Mouse (Mus musculus) stomach, embryonic 14.5 days (tissue): ENCODE results near the gene Clic5. TPM values are rescaled to one million over a fixed set of nuclear protein-coding genes. Genes with fewer than 3 reads are reported as not detected.
A peak's percentile ranks its signal among the peaks of the same experiment; 100 is the strongest.

Source experiments
- ATAC-seq: fragments of 200-750 bp; cut with Nextera tagmentation; 2 replicates; pipeline ENCODE4 v1.8.0; 2017; ENCODE audit warnings: low read depth, moderate TSS enrichment; ENCODE audit not compliant: insufficient number of reproducible peaks, insufficient read depth, low FRiP score
- H3K27ac ChIP-seq: fragments of 300-500 bp; sonication (generic); 2 replicates; pipeline ENCODE4 v1.5.1; 2014; ENCODE audit warnings: mild to moderate bottlenecking, low read length, moderate library complexity, mixed read lengths
- H3K27me3 ChIP-seq: fragments of 300-500 bp; sonication (generic); 2 replicates; pipeline ENCODE4 v1.6.1; 2014; ENCODE audit warnings: low read length, control low read depth, mixed read lengths; ENCODE audit not compliant: control insufficient read depth, insufficient read depth
- H3K36me3 ChIP-seq: fragments of 300-500 bp; sonication (generic); 2 replicates; pipeline ENCODE4 v1.6.1; 2014; ENCODE audit warnings: mild to moderate bottlenecking, control low read depth, low read length, moderate library complexity, mixed read lengths; ENCODE audit not compliant: control insufficient read depth, insufficient read depth
- H3K4me1 ChIP-seq: fragments of 300-500 bp; sonication (generic); 2 replicates; pipeline ENCODE4 v1.6.1; 2014; ENCODE audit warnings: low read length, control low read depth, mixed read lengths; ENCODE audit not compliant: control insufficient read depth, insufficient read depth
- H3K4me2 ChIP-seq: fragments of 300-500 bp; sonication (generic); replicated peaks from 2 replicates; pipeline ENCODE4 v1.6.1; 2014; ENCODE audit warnings: low read depth, low read length, control low read depth
- H3K4me3 ChIP-seq: fragments of 300-500 bp; sonication (generic); 2 replicates; pipeline ENCODE4 v1.5.1; 2014; ENCODE audit warnings: low read depth, low read length, control low read depth
- H3K9ac ChIP-seq: fragments of 300-500 bp; sonication (generic); replicated peaks from 2 replicates; pipeline ENCODE4 v1.6.1; 2014; ENCODE audit warnings: low read depth, mild to moderate bottlenecking, control low read depth, low read length, moderate library complexity, mixed read lengths
- H3K9me3 ChIP-seq: fragments of 300-500 bp; sonication (generic); 2 replicates; pipeline ENCODE4 v1.6.1; 2016; ENCODE audit warnings: low read depth, low read length, control low read depth; ENCODE audit not compliant: control insufficient read depth
- WGBS: fragments of 180-500 bp; shearing (Covaris S2); extraction: QIAGEN DNeasy Blood & Tissue Kit; methylation state at CpG from one replicate; pipeline ENCODE4 v1.1.7; 2014; 5-methylcytosine and 5-hydroxymethylcytosine counted together
- polyA plus RNA-seq: library from polyadenylated mRNA; unstranded; fragments of >200 nt; fragmentation: Nextera tagmentation; extraction: Ambion mirVana; gene quantifications from 2 replicates; pipeline ENCODE4 v1.2.1, GENCODE M21; 2014

The Clic5 gene
- polyA plus RNA-seq, 1 experiment from 2014 or later: 0.59 TPM

DNA sequence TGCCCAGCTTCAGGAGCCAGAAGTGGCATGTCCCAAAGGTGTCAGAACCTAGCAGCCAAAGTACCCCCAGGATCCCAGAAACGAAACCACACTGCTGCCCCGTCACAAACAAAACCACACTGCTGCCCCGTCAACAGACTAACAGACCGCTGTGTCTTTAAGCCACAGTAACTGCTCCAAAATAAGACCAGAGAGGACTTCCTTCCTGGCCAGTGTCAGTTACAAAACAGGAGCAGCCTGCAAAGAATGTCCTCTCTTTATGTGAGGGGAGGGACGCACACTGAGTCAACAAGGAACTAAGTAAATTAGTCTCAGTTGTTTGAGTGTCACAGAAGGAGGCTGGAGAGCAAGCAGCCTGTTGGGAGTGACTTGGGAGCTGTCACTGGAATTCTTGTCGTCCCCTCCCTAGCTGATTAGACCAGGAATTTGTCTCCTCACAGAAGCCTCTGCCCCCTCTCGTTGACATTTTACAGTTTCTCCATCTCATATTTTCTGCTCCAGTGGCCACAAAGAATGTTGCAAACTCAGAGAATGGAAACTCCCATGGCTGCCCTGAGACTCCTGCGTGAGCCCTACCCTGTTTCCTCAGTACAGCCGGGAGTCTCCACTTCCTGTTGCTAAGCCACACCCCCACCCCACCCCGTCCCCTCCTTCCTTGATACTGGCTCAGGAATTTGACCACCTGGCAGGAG, 50.8 kb downstream of the Clic5 start:
- Histone ChIP-seq H3K4me1 (peaks cover 9% of the 10 kb centered on the region; the same call in 1 of the 2 replicates), H3K9me3 (0 out of 2 replicates have a peak, but pooled peaks cover 4% of the 10 kb centered on the region), H3K9ac (no peak overlapping the region), H3K36me3 (no peaks in the 10 kb centered on the region), H3K27ac (peak overlapping the region; percentile 86), H3K27me3 (no peaks in the 10 kb centered on the region), H3K4me2 (peak overlapping the region; percentile 32), H3K4me3 (peak overlapping the region; percentile 15; the same call in 1 of the 2 replicates)
- peak; percentile 94 for ATAC-seq
- 22% methylated on average over 10 of the region's 10 CpGs for WGBS

DNA sequence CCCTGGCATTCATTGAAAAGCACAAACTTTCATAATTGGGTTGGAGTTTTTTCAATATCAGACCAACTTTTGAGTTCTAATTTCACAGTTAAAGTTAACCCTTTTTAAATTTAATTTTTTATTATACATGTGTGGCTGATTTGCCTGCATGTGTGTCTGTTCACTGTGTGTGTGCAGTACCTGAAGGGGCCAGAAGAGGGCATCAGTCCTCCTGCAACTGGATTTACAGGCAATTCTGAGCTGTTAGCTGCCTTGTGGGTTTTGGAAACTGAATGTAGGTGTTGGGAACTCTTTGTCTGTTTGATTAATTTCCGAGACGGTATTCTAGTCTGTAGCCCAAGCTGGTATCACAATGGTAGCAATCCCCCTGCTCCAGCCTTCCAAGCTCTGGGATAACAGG, 52.4 kb downstream of the Clic5 start:
- Histone ChIP-seq H3K4me1 (peaks cover 9% of the 10 kb centered on the region; the same call in 1 of the 2 replicates), H3K4me2 (no peak overlapping the region), H3K4me3 (no peak overlapping the region), H3K9me3 (0 out of 2 replicates have a peak, but pooled peaks cover 4% of the 10 kb centered on the region), H3K9ac (no peak overlapping the region), H3K27ac (no peak overlapping the region), H3K36me3 (no peaks in the 10 kb centered on the region), H3K27me3 (no peaks in the 10 kb centered on the region)
- WGBS: 97% methylated on average over 2 of the region's 2 CpGs
- ATAC-seq: no peak

DNA sequence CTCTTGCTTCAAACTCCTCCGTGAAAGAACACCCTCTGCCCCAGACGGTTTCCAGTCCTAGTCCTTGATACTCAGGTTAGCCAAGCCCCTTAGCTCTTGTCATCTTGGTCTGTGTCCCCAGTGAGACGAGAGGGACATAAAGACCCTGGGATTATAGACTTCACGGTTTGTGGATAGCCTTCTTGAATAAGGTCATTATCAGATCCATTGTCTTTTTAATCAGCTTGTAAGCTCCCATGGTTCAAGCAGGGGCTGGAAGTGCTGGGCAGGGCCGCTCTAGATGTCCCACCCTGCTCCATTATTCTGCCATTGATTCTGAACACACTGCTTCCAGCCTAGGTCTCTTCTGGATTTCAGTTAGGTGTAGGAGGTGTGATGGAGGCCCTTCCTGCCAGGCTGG, 55.7 kb downstream of the Clic5 start:
- 51% methylated on average over 5 of the region's 5 CpGs for WGBS
- no peak overlapping the region for H3K4me3 ChIP-seq
- H3K9me3 ChIP-seq: 0 out of 2 replicates have a peak, but pooled peaks cover 4% of the 10 kb centered on the region
- H3K9ac ChIP-seq: no peak overlapping the region
- no peak overlapping the region for H3K27ac ChIP-seq
- H3K4me1 ChIP-seq: peaks cover 6% of the 10 kb centered on the region; the same call in 1 of the 2 replicates
- H3K27me3 ChIP-seq: no peaks in the 10 kb centered on the region
- no peak for ATAC-seq
- no peaks in the 10 kb centered on the region for H3K36me3 ChIP-seq
- no peak overlapping the region for H3K4me2 ChIP-seq

- Histone ChIP-seq H3K9me3 (0 out of 2 replicates have a peak, but pooled peaks cover 4% of the 10 kb centered on the region), H3K9ac (no peak overlapping the region), H3K4me2 (no peak overlapping the region), H3K27ac (no peak overlapping the region), H3K27me3 (no peaks in the 10 kb centered on the region), H3K36me3 (no peaks in the 10 kb centered on the region), H3K4me3 (no peak overlapping the region), H3K4me1 (peaks cover 4% of the 10 kb centered on the region; the same call in 1 of the 2 replicates)
- ATAC-seq: no peak
- WGBS: 25% methylated on average over 7 of the region's 7 CpGs
These were observed 56.2 kb downstream of the Clic5 start for GRCm38 (mm10) chr17:44244625-44245024.

GRCm38 (mm10) chr17:44246153-44246700, 57.8 kb downstream of the Clic5 start:
- no peak overlapping the region for H3K27ac ChIP-seq
- 69% methylated on average over 9 of the region's 9 CpGs for WGBS
- ATAC-seq: no peak

GRCm38 (mm10) chr17:44249544-44249943, 61.2 kb downstream of the Clic5 start:
- H3K4me1 ChIP-seq: no peaks in the 10 kb centered on the region
- no peak overlapping the region for H3K9ac ChIP-seq
- WGBS: 69% methylated on average over 4 of the region's 4 CpGs
- H3K27ac ChIP-seq: no peak overlapping the region
- H3K27me3 ChIP-seq: no peaks in the 10 kb centered on the region
- no peak overlapping the region for H3K4me2 ChIP-seq
- no peaks in the 10 kb centered on the region for H3K9me3 ChIP-seq
- H3K36me3 ChIP-seq: no peaks in the 10 kb centered on the region
- H3K4me3 ChIP-seq: no peak overlapping the region
- no peak for ATAC-seq

More at GRCm38 (mm10) chr17:44246153-44246700, 57.8 kb downstream of the Clic5 start:
- no peak overlapping the region for H3K4me3 ChIP-seq
- H3K4me2 ChIP-seq: no peak overlapping the region
- no peaks in the 10 kb centered on the region for H3K27me3 ChIP-seq
- H3K4me1 ChIP-seq: no peaks in the 10 kb centered on the region
- no peaks in the 10 kb centered on the region for H3K36me3 ChIP-seq
- H3K9me3 ChIP-seq: no peaks in the 10 kb centered on the region
- H3K9ac ChIP-seq: no peak overlapping the region

DNA sequence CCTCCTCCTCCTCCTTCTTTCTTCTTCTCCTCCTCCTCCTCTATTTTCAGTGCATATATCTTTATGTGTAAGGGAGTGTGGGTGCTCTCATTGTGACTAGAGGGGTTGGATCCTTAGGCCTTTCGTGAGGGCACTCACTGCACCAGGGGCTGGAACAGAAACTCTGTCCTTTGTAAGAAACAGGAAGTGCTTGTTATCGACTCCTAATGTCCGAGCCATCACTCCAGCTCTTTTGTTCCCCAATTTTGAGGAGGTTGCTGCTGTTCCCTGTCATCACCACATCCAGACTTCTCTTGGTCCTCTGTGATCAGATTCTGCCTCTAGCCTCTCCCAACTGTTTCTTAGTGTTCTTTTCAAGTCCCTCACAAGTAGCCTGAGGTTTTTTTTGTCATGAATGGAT, 64.3 kb downstream of the Clic5 start:
- WGBS: 61% methylated on average over 3 of the region's 3 CpGs

GRCm38 (mm10) chr17:44254698-44255097, 66.3 kb downstream of the Clic5 start:
- ATAC-seq: no peak
- Histone ChIP-seq H3K4me2 (no peak overlapping the region), H3K27ac (no peak overlapping the region), H3K4me3 (no peak overlapping the region), H3K9ac (no peak overlapping the region), H3K9me3 (no peaks in the 10 kb centered on the region), H3K4me1 (no peaks in the 10 kb centered on the region), H3K27me3 (no peaks in the 10 kb centered on the region), H3K36me3 (no peaks in the 10 kb centered on the region)
- WGBS: 52% methylated on average over 8 of the region's 8 CpGs

More for the DNA sequence above, 64.3 kb downstream of the Clic5 start:
- Histone ChIP-seq H3K27me3 (no peaks in the 10 kb centered on the region), H3K4me1 (no peaks in the 10 kb centered on the region), H3K27ac (no peak overlapping the region), H3K4me3 (no peak overlapping the region), H3K9me3 (no peaks in the 10 kb centered on the region), H3K4me2 (no peak overlapping the region), H3K9ac (no peak overlapping the region), H3K36me3 (no peaks in the 10 kb centered on the region)
- no peak for ATAC-seq
